Mouse (Mus musculus) brain, embryonic 18.5 days (tissue): ENCODE results near the gene Nudt3.

Source experiments
- DNase-seq: peaks from one replicate; pipeline ENCODE4 v3.0.0-alpha.2; 2012; ENCODE audit warnings: low read depth, low spot score

Nudt3 gene

DNA sequence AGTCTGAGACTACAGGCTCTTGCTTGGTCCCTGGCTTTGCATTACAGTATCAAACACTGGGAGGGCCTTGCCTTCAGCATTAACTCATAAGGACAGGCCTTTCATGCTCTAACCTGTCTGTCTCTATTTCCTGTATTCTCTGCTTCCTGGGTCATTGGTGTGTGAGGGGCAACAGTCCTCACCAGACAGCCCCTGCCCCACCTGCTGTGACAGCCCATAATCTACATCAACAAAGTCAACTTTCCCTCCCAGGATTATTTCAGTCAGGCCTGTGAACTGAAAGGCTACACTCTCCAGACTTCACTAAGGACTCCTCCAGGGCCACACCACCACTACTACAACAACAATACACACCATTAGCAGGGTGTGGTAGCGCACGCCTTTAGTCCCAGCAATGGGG is 20.3 kb downstream of the Nudt3 start:
- DNase-seq: no peak

DNA sequence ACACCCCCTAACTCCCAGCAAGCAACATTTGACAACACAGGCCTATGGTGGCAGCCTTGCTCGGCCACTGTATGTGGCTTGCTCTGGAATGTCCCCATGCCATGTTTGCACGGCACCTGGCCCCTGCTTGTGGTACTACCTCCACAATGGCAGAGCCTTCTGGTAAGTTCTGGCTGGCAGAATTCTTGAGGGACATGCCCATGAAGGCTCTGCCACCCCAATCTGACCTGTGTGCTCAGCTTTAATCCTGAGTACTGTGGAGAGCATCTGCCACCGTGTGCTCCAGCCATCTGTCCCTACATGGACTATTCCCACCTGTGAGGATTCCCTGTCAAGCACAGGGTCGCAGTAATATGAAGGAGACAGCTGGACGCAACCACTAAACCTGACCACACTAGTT is 22.4 kb downstream of the Nudt3 start:
- no peak for DNase-seq

DNA sequence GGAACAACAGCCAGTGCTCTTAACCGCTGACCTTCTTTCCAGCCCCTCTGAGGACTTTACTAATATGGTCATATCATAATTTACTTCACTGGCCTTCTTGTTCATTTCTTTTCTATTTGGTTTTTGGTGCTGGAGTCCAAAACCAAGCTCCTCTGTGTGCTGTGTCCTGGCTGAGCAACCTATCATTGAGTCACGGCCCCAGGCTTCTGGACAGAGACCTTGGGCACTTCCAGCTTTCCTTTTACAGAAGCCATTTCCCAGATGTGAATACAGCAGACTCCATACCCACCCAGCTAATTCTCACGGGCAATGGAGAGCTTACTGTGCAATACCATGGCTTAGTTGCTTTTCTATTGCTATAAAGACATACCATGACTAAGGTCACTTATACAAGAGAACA is 23.0 kb downstream of the Nudt3 start:
- DNase-seq: no peak

DNA sequence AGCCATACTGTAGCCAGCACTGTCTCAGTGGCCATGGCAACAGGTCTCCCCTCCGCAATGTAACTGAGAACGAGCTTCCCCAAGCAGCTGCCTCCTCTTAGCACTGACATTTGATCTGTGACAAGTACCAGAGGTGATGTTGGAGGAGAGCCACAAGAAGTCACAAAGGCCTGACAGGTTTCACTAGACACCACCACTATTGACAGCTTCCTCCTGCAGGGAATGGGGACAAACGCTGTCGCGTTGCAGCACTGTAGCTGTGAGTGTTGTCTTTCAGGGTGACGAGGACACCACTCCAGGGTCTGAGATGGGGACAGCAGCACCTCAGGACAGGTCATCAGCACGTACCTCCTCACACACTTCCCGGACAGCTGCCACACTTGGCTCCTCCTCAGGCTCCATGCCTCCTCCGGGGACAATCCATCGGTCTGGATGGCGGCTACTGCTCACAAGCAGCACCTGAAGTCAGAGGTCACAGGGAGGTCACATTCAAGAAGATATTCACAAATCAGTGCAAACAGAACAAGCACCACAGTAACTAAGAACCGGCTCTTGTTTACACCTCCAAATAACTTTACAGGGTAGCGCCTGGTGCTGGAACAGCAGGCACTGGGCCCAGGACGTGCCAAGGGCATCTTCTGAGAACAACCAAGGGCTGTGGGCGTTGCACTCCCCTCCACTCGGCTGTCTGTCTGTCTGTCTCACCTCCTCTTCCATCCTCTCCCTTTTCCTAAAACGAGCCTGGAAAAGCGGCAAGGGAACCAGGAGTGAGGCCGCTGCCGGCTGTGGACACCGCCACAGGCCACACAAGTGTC is 26.7 kb downstream of the Nudt3 start:
- no peak for DNase-seq

DNA sequence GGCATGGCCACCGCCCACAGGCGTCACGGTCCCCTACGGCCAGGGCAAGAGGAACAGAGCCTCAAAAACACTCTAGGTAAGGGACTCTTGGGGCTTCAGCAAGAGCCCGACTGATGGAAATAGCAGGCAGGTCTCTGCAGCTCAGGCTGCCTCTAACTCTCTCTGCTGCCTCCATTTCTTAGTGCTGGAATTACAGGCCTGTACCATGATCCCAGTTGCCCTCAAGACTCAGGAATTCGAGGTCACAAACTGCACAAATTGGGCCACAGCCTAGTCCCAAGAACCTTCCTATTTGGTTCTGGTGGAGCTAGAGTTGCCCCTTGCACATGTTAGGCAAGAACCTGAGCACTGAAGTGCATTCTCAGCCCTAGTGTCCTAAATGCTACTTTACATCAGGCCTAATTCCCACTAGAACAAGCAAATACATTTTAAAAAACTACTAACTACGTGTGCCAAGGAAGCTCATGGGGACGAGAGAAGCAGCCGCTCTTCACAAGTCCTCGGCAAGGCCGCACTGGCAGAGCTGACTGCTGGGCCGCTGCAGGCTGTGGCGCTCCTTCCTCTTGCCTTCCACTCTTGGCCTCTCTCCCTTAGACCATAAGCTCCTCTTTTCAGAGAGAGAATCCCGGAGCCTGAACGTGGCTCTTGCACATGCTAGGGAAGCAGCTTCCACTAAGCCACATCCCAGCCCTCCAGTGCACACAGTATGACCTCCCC is 27.5 kb downstream of the Nudt3 start:
- DNase-seq: no peak

DNA sequence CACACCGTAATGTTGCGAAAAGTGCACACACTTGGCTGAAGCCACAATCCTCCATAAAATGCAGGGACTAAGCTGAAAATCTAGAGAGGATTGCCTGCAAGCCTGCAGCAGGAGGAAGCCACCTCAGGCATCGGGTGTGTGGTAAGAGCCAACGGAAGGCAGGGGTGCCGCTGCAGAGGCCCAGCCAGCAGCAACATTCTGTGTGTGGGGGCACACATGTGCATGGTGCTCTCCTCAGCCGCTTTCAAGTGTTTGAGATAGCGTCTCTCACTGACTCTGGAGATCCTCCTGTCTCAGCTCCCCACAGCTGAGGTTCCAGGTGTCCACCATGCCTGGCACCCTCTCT is 30.8 kb downstream of the Nudt3 start:
- DNase-seq: no peak

DNA sequence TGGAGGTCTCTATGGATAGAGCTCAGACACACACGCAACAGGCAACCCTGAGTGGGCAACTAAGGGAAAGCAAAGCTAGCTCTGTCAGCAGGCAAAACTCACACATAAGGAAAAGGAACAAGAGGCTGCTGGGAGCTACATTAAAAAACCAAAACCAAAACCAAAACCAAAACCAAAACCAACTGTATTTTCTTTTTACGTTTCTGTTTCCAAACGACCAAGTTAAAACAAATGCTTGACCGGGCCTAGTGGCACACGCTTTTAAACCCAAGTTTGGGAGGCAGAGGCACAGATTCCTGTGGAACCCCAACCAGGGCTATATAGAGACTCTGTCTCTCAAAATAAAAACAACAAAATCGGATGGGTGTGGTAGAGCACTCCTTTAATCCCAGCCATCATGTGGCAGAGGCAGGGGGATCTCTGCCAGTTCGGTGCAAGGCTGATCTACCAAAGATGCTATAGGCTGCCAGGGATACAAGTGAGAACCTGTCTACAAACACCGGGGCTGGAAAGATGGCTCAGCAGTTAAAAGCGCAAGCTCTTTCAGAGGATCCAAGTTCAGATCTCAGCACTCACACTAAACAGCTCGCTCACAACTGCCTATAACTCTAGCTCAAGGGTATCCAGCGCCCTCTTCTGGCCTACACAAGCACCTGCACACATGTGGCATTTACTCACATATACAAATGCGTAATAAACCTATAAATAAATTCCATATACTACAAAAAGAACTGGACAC is 31.3 kb downstream of the Nudt3 start:
- DNase-seq: no peak

DNA sequence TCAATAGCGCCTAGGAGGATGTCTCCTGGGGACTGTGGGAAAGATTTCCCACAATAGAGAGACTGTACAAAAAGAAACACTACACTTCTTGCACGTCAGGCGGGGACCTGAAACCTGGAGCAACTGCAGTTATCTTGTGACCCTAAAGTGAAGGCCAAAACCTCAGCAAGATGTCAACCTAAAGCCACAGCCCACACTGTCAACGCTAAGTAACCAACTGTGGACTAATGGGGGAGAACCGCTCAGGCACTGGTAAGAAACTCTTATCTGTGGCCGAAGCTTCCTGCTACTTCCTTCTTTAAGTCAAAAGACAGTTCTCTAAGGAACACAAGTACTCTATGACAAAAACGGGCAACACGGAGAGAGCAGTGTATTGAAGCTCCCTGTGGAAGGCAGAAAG is 35.1 kb downstream of the Nudt3 start:
- no peak for DNase-seq

DNA sequence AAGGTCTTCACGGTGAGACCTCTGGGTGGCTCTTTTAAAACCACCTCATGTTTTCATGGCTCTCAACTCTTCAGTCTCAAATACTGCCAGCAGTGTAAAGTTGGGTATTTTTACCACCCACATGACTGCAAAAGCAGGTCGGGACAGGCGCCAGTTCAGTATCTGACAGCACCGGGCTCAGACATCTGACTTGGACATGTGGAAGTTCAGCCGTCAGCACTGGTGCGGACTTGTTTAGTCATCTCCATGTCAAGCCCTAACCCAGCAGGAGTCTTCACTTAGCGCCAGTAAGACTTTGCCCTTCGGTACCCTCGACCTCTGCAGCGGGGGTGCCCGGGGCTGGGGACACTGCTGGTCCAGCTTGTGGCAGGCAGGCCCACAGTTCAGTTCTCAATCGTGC is 36.0 kb downstream of the Nudt3 start:
- DNase-seq: no peak

DNA sequence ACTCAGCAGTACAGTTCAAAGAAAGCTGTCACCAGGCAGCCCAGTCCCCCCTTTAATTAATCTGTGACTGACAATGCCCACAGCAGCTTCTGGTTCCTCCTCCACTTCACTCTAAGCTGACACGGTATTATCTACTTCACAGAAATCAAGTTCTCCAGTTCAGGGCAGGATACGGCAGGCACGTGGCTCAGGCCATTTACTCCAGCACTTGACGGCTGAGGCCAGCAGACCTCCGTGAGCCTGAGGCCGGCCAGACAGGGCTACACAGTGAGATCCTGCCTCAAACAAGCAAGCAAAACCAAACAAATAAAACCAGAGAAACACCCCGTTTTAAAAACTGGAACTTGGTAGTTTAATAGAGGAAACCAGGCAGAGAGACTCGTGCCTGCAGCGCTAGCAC is 36.6 kb downstream of the Nudt3 start:
- DNase-seq: no peak

DNA sequence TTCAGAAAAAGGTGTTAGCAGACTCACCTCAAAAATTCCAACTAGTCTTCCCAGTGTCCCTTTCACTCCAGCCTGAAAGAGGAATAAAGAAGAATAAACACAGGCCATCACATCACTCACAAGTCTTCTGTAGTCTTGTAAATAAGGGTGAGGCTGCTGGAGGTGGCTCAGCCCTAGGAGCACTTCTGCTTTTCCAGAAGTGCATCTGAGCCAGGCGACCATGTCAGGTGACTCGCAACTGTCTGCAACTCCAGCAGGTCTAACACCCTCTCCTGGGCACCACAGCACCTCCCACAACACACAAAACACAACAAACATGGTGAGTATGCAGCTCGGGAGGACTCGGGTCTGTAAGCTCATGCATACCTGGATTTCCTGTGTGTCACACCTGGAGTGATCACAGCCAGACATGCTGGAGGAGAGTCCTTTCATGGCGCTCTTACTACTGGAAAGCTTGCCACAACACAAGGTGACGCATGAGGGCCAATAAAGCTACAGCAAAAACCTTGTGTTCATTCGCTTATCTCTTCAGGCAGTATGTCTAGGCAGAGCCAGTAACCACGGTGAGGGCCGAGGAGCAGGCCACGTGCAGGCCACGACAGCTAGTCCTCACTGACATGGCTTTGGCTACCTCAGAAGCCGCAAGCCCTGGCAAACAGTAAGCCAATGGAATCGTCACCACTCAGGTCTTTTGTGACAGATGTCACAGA is 40.0 kb downstream of the Nudt3 start:
- no peak for DNase-seq

DNA sequence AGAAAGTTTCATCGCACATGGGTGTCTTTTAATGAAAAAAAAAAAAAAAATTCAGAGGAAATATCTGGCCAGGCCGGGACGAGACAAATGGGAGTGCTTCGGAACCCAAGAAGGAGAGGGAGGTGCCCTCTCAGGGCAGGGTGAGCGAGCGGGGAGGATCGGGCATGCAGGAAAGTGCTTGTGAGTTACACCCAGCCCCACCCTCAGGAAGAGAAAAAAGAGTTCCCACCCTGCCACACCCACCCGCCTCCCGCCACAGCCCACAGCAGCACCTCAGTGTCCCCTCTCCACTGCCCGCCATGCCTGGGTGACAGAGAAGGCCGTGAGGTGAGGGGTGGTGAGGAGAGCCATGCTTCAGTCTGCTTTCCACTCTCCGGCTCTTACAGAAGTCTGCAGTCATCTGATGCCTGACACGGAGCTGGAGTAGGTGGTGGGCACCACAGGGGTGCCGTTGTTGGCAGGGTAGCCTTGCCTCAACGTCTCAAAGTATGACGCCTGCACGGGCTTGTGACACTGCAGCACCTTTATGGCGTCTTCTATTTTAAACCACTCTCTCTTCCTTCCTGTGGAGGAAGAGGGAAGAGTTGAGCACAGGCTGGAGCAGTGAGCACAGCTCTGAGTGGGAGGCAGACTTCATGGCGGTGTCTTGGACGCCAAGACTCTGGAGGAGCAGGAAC is 42.8 kb downstream of the Nudt3 start:
- no peak for DNase-seq

DNA sequence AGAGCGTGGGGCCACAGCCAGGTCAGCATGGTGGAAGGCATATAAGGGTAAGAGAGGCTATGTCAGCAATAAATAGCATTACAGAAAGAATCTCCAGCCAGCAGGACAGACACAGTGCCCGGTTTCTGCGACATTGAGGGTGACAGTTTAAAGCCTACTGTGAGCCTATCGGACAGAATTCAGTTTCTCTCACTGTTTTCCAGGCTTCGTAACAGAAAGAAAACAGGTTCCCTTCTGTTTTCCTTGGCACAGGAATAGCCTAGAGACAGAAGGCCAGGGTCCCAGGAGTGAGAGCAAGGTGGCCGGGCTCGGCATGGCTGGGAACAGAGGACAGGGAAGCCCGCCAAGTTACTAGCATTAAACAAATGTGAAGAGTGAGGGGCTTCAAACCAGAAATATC is 43.5 kb downstream of the Nudt3 start:
- DNase-seq: no peak

DNA sequence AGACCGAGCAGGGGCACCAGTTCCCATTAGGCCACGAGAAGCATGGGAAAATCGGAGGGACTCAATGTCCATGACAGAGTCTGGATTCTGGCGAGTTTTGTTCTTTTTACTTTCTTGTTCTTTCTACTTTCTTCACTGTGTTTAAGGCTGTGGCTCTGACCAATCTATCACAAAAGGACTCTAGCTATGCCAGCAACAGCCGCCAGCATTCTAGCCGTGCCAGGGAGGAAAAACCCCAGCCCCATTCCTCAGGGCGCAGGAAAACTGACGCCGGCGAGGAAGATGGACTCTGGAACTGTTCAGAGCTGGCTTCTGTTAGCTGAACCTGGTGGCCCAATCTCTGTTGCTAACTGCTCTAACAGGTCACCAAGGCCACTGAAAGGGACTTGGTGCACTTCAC is 44.8 kb downstream of the Nudt3 start:
- no peak for DNase-seq

DNA sequence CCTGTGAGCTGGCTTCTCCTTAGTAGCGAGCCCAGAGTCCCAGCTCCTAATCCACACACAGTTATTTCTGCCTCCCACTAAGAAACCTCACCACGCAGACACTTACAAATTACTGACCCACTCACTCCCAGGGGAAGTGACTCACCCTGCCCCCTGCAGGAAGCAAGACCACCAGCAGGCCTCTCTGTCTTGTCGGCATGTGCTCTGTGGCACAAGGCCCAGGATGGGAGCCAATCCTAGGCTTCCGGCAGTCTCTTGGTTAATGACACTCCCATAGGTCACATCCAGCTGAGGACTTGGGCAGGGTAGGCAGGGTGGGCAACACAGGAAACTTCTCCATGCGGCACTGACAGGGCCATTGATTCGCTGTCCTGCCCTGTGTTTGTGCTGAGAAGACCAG is 45.8 kb downstream of the Nudt3 start:
- no peak for DNase-seq

DNA sequence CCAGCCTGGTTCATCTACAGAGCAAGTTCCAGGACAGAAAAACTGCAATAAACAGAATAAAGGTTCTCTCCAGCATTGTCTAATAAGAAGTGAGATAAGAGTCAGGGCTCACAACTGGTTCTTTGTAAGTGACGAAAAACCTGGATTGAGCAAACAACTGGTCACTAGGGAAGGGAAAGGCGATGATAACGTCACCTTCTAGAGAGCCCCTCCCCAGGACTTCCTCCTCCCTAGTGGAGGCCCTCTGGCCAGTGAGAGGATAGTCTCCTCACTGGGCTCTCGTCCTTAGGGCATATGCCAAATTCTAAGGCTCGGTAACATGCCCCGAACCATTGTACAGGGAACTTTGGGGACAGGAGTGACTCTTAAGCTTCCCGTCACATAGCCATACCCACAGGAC is 47.2 kb downstream of the Nudt3 start:
- DNase-seq: no peak

DNA sequence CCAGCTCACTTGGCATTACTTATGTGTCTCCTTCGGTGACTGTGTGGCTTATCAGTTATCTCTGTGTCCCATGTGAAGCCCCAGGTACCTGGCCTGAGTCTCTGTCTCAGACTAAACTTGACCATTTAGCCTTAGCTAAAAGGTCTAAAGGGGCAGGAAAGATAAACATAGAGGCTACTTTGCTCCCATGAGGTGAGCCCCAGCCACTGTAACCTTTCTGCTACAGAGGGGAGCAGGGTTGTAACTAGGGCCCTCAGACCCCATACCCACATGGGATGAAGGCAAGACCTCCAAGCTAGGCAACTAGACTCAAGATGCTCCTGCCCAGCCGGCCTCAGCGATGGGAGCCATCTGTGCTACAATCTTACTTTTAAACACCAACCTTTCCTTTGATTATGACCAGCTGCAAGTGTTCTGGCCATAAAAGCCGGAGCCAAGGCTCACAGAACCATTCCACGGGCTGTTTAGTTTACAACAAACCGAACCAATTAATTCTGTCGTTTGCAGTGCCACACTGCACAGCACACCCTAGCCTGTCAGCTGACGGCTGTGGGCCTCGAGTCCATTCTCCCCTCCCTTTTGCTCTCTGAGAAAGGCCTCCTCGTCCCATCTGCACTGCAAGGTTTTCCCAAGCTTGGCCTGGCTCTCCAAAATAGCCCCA is 48.0 kb downstream of the Nudt3 start:
- DNase-seq: no peak

DNA sequence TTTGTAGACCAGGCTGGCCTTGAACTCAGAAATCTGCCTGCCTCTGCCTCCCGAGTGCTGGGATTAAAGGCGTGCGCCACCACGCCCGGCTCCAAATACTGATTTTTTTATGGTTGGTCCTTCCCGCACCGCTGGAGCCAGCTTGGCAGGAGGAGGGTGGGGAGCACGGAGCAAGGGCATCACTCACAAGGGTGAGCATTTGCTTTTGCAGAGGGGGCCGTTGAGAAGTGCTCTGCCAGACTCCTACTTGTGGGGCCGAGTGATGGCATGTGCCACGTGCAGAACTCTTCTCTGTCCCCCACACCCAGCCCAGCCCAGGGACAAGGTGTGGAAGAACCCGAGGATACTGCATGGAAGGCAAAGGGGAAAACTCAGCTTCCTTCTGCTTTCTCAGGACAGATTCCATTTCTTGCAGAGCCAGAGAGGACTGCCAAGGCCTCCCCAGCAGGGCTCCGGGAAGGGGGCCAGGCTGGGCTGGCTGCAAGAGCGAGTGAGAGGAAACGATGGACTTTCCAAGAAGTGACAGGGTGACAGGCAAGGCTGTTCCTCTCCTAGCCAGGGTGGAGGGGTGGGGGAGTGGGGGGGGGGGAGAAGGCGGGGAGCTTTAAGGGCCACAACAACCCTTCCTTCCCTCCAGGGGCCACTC is 48.7 kb downstream of the Nudt3 start:
- peak; percentile 47 for DNase-seq

DNA sequence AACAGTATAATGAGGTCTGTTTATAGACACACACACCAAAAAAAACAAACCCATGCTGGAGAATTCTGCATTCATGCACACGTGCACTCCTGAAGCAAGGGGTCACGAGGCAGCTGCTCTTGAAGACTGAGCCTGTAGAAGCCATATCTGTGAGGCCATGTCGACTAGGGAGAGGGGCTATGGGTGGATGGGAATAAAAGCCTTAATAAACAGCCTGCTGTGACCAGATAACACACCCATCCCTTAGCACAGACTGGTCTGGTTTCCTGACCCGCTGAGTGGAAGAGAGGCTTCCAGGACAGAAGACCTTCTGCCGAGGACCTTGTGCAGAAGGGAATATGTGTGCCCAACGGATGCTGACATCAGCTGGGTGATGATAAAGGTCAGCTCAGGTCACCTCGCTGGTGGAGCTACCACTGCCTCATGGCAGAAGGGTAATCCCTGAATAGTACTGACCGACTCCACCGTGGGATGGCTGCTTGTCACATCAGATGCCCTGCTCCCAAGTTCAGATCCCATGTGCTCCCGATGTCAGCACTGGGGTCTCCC is 49.4 kb downstream of the Nudt3 start:
- DNase-seq: no peak

DNA sequence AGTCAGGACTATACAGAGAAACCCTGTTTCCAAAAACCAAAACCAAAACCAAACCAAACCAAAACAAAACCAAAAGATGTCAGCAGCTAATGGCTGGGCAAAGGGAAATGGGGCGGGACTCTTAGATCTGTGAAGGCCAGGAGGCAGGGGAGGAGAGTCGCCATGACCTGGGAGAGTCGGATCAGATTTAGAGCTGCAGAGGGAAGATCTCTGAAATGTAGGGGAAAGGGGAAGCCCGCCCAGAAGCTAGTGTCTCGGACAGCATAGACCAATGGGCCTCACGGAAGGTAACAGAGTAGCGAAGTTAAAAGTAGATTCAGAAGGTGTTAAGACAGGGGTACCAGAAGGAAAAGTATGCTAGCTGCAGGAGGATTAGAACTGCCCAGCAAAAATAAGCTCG is 52.0 kb downstream of the Nudt3 start:
- no peak for DNase-seq
